Mouse (Mus musculus) lung, adult 2 months (tissue): ENCODE data around the gene Gm11011.

Experiments used
- CTCF ChIP-seq: fragments of 200-500 bp; IDR thresholded peaks from 2 replicates; pipeline ENCODE4 v1.5.1; 2011; ENCODE audit warnings: mild to moderate bottlenecking, low read length, control low read depth; ENCODE audit not compliant: insufficient read depth
- POLR2A ChIP-seq: fragments of 200-500 bp; IDR thresholded peaks from 2 replicates; pipeline ENCODE4 v1.6.1; 2011; ENCODE audit warnings: low read depth, mild to moderate bottlenecking, control low read depth, low read length, borderline replicate concordance; ENCODE audit errors: extremely low read depth

DNA sequence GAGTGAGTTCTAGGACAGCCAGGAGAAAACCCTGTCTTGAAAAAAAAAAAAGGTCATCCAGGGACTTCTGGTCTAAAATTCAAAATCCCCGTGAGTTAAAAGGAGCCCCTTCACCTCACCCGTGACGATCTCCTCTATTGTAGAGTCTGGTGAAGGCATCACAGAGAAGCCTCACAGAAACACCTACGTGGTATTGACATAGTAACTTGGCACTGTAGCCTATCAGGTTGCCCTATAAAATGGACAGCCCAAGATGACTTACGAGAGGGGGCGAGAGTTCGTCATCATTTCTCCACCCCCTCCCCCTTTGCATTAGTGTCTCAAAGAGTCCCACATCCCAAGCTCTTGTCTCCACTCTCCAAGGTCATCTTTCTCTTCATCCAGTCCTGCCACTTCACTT, 41.9 kb downstream of the Gm11011 start:
- TF ChIP-seq CTCF: no peak
- TF ChIP-seq POLR2A: no peak
